Mouse (Mus musculus): Measurements from ENCODE around the gene Acrbp.

Gene Acrbp

DNA sequence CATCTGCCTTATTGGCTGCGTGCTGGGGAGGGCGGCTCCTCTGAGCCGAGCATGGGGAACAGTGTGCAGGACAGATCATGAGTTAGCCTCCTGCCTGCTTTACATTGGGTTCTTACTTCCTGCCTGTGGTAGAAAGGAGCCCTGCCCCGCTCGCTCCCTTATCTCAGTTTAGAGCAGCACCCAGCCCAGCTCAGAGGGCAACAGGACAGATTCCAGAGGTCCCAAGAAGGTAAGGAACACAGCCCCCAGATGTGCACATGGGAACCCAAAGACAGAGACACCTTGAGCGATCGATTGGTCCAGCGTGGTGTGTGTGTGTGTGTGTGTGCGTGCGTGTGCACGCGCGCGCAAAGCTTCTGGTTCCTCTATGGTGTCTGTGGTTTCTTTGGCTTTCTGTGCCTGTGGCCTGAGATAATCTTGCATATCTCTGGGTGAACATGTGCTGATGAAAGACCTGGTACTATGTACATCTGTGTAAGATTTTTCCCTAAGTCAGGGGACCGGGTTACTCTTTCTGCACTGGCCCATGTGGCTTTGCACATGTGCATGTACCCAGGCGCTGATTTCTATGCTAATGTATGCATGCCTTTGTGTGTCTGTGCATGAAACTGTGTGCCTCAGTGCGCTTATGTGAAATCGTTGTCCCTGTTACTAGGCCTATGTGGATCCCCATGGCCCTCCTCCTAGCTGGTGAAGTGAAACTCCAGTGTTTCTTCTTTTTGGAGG, 21.8 kb downstream of the Acrbp start:
- DNase-seq (ENCODE audit: low spot score) = peak; percentile 51

GRCm38 (mm10) chr6:125071896-125072279, 22.4 kb downstream of the Acrbp start:
- DNase-seq (ENCODE audit: low spot score) = no peak

- DNase-seq (ENCODE audit: low spot score) = no peak
Observed at GRCm38 (mm10) chr6:125073825-125074224, 24.3 kb downstream of the Acrbp start.

DNA sequence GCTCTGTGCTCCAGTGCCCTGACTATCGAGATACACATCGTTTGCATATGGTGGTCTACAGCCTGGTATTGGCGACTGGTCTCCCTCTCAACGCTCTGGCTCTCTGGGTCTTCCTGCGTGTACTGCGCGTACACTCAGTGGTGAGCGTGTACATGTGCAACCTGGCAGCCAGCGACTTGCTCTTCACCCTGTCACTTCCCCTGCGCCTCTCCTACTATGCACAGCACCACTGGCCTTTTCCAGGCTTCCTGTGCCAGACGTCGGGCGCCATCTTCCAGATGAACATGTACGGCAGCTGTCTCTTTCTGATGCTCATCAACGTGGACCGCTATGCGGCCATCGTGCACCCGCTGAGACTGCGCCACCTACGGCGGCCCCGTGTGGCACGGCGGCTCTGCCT, 31.9 kb downstream of the Acrbp start:
- no peak for DNase-seq (ENCODE audit: low spot score)

DNA sequence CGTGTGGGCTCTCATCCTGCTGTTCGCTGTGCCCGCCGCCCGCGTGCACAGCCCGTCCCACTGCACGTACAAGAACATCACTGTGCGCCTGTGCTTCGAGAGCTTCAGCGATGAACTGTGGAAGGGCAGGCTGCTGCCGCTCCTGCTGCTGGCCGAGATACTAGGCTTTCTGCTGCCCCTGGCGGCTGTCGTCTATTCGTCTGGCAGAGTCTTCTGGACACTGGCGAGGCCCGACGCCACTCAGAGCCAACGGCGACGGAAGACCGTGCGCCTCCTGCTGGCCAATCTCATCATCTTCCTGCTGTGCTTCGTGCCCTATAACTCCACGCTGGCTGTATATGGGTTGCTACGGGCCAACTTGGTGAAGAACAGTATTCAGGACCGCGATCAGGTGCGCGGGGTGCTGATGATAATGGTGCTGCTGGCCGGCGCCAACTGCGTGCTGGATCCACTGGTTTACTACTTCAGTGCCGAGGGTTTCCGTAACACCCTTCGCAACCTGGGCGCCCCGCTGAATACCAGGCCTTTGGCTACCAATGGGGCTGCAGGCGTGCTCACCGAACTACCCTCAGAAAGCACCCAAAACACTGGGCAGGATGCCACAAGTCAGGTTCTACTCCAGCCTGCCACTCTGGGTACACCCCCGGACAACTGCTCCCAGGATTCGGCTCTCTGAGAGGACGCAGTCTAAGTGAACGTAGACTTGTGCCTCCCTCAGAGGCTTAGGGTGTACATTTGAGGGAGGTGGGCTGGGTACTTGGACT, 32.5 kb downstream of the Acrbp start:
- no peak for DNase-seq (ENCODE audit: low spot score)

DNA sequence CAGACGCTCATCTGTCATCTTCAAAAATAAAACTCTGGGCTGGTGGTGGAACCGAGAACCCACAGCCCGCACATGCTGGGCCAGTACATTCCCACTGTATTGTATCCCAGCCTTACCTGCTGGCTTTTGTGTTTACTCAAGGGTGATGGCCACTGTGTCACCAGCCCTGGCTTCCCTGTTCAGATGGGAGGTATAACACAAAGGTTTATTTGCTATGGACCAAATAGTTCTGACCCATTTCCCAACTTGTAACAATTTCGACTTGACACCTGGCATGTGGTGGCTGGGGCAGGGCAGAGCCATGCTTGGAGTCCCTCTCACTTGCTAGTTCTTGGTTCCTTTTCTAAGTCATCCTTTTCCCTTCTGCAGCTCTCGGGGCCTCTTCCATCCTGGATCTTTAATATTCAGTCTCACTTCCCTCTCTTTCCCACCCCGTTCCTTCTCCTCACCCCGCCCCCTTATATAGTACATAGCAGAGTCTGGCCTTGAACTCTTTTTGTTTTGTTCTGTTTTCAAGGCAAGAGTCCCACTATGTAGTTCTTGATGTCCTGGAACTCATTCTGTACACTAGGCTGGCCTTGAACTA, 33.4 kb downstream of the Acrbp start:
- no peak for DNase-seq (ENCODE audit: low spot score)

GRCm38 (mm10) chr6:125084424-125084823, 34.9 kb downstream of the Acrbp start:
- no peak for DNase-seq (ENCODE audit: low spot score)

DNA sequence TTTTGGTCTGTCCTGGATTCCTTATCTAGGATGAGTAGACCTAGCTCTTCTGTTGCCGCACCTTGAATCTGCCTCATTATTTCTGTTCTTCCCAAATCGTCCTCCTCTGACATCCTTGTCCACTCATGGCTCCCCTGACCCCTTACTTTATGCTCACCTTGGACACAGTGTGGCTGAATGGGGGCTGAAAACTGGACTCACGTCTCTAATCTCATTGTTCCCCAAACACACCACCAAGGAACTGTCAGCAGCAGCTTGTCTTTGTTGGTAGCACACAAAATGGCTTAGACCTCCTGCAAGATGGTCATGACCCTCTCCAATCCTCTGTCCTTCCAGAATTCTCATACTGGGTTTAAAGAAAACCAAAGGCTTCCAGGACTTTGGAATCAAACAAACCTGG, 38.4 kb downstream of the Acrbp start:
- DNase-seq (ENCODE audit: low spot score) = no peak

GRCm38 (mm10) chr6:125088561-125089321, 39.3 kb downstream of the Acrbp start:
- no peak for DNase-seq (ENCODE audit: low spot score)

- no peak for DNase-seq (ENCODE audit: low spot score)
Observed at GRCm38 (mm10) chr6:125089521-125090321, 40.2 kb downstream of the Acrbp start.

DNA sequence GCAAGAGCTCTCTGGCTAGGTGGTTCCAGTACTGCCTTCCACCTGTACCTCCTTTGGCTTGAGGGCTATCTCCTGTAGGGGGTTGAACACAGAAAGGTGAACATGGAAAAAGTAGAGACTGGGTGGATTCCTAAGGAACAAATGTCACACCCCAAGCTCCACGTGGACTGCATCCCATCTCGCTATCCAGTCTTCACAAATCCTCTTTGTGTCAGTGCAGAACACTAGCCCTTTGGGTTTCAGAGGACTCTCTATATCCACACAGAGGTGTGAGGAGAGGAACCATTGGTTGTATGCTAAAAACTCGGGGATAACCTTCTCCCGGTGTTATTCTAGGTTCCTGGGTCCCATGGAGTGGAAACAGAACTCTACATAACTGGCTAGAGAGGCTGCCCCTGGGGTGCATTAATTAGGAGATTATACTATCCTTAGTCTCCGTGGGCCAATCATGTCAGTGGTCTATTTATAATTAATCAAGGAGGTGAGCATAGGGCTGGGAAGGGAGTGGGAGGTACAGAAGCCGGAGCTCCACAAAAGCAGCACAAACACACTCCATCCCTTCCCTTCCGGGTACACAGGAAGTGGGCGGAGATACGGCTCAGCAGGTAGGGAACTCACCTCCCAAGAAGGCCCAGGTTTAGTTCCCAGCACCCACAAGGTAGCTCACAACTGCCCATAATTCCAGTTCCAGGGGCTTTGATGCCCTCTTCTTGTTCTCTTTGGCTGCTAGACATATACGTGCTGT, 41.0 kb downstream of the Acrbp start:
- DNase-seq (ENCODE audit: low spot score) = no peak

- no peak for DNase-seq (ENCODE audit: low spot score)
Observed at GRCm38 (mm10) chr6:125092372-125092771, 42.9 kb downstream of the Acrbp start.

DNA sequence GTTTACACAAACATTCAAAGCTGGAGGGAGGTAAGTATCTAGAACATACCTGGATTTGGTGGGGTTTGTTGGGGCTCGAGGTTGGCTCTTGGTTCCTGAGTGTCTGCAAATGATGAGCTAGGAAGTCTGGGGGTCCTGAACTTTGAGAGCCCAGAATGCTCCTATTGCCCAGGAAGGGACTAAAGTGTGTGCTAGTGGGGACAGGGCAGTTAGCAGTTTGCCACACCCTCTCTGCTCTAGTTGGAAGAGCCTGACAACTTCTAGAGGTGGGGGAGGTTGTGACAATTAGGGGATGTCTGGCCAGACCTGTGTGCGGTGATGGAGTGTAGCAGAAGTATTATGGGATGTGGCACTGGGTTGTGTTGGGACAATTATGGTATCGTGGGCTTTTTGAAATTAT, 45.4 kb downstream of the Acrbp start:
- DNase-seq (ENCODE audit: low spot score) = no peak

GRCm38 (mm10) chr6:125095391-125096278, 46.1 kb downstream of the Acrbp start, which contains the start of gene Chd4:
Gene Chd4 (plus strand): TSS chr6:125095981.
- peak; percentile 80 for DNase-seq (ENCODE audit: low spot score)

GRCm38 (mm10) chr6:125096279-125096596, 46.7 kb downstream of the Acrbp start:
- DNase-seq (ENCODE audit: low spot score) = no peak

DNA sequence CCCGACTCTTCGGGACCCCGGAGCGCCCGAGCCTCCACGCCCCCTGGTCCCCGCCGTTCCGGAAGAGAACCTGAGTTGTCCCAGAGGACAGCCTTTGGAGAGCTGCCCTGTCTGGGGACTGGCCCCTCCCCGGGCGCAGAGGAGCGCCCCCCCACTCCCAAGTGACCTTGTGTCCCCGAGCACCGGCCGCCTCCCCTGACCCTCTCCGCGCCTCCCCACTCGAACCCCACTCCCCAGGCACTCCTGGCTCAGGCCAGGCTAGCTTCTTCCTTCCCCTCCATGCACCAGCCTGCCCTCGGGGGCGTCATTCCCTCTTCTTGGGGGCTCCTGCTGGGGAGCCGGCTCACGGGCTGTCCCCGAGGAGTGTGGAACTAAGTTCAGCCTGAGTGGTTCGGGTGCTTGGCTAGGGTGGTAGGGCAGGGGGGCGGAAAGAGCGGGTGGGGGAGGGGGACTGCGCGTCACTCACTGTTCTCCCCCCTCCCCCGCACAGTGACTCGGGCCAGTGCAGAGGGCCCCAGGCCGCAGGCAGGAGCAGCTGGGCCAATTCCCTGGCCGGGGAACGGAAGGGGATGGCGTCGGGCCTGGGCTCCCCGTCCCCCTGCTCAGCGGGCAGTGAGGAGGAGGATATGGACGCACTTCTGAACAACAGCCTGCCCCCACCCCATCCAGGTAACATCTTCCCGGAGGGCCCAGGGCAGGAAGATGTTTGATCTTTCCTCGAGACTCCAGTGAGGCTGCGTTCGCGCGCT, 47.3 kb downstream of the Acrbp start:
- no peak for DNase-seq (ENCODE audit: low spot score)

GRCm38 (mm10) chr6:125097346-125097689, 47.8 kb downstream of the Acrbp start:
- DNase-seq (ENCODE audit: low spot score) = no peak

DNA sequence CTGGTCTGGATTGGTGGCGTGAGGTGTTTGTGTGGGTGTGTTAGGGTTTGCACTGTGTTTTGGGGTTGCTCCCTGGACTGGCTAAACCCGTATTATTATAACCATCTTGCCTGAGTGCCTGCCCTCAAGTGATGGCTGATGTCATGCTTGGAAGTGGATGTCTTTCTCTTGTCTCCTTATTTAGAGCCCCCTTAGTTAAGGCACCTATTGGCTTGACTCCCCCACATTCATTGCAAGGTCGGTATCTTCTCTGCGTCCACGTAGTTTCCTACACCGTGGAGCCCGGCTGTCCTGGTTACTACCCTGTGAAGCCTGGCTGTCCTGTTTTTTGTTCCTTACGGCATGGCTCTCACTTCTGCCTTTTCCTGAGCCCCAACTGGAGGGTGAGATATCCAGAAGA, 48.5 kb downstream of the Acrbp start:
- DNase-seq (ENCODE audit: low spot score) = no peak

DNA sequence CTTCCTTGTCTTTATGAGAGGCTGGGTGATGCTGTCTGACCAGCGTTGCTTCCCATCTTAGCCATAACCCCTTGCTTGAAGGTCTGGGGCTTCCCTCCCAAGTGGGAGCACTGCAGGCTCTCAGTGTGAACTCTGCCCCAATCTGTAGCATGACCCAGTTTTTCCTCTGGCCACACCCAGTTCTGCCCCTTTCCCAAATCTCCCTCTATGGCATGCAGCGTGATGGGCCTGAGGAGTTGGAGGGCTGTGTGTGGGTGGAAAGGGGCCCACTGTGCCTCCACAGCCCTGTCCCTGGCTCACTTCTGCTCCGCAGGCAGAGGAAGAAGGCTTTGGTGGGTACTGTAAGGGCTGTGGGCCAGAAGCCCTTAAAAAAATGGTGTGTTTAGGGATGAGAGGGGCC, 49.0 kb downstream of the Acrbp start:
- DNase-seq (ENCODE audit: low spot score) = no peak

All from spleen, adult 12 weeks (tissue).